Mouse (Mus musculus): Measurements from ENCODE around the gene Gm8113.
"Not testable (repeated sequence)": the region's sequence is repeated elsewhere in the genome, so short reads cannot be mapped to it uniquely, and the experiment has no call there.

Gene Gm8113

DNA sequence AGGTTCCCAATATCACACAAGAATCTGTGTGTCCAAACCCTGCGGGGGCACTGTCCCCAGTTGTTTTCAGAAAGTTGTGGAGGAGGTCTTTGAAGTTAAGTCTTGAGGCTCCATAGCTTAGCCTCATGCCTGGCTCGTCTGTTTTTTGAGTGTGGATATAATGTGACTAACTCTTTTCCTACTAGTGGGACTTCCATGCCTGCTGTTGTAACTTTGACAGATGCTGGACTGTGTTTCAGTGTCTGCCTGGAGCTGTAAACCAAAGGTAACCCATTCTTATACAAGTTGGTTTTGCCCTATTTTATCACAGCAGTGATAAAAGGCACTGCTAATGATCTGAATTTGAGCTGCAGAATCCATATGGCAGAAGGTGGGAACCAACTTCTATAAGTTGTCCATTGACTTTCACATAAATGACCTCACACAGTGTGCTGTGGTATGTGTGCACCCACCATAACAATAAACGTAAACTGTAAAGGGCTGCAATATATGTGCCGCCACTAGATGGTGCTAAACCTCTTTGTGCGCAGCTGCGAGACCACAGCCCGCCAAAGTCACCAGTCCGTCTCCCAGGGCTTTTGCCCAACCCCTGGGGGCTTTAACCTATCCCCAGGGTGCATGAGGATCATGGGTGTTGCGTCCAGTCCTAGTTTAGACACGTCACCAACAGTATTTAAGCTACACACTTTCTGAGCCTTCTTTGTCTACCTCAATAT is at the start of gene Gm8113:
Gene Gm8113, plus strand, starts transcription at position 703 of the 716 bp plus-strand sequence.
- not testable (repeated sequence) for DNase-seq (ENCODE audit: low read depth)

DNA sequence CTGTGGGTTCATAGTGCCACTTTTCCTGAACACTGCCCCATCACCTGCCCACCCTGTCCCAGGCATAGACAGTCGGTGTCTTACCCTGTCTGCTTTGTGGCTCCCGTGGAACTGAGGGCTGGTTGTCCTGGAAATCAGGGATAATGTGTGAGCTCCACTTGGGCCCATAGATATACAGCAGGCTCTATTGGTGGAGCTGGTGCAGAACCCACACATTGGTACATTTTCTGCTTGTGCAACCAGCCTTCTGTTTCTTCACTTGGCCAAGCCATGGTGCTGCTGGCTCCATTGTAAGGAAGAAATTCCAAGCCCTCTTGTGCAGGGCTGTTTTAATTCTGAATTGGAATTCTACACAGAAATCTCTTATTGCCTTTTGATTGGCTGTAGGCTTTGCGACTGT is 49.8 kb upstream of the Gm8113 start, which contains the start of gene Ear1:
Gene Ear1, minus strand, starts transcription at position 101 of the 400 bp plus-strand sequence.
- not testable (repeated sequence) for DNase-seq (ENCODE audit: low read depth)

DNA sequence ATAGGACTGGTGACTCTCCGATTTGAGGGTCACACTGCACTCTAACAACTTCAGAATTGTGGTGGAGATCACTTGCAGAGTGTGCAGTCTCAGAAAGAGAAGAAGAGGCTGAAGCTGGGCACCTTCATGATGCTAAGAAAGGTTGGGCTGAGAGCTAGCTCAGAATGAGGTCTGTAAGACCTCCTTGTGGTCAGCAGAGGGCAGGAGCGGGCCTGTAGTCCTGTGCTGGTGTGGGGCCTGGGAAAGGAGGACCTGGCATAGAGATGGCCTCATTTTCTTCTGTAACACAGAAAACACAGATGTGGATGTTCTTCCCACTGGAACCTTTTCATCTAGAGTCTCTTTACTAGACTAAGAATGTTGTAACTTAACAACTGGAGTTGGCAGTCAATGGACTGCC is 47.4 kb upstream of the Gm8113 start:
- not testable (repeated sequence) for DNase-seq (ENCODE audit: low read depth)

DNA sequence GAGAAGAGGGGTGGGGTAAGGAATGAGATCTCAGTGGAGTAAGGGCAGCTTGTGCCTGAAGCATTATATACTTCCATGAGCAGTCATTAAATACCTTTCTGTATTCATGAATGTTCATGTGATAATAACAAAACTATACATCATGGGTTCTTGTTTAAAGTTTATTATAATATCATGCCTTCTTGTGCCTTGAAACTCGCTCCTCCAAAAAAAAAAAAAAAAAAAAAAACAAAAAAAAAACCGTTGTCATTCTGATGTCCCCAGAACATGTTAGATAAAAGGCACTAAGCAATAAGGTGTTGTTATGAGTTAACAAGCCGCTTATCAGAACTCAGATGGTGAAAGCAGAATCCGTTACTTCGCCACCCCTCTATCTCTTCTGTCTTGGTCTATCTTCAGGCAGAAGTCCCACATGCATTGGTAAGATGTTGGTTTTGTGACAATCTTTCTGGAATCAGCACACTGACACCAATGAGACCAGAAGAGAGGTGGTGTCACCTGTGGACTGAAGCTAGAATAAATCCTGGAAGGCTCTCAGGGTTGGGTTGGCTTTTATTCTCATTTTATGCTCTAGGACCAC is 45.1 kb upstream of the Gm8113 start:
- DNase-seq (ENCODE audit: low read depth), result not testable (repeated sequence)

DNA sequence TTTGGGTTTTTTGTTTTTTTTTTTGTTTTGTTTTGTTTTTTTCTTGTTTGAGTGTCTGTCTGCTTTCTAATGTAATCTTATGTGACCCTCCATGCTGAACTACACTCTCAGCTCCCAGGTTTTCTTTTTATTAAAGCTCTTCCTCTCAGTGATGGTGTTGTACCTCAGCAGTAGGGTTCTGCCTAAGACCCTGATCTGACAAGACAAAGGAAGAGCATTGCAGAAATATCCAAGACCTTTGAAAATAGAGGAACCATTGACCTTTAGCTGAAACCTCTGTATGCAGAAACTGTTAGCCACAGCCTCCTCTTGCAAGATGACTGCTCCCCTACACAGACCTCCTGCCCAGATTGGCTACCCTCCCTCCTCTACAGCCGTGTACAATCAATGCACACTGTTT is 39.0 kb upstream of the Gm8113 start:
- not testable (repeated sequence) for DNase-seq (ENCODE audit: low read depth)

DNA sequence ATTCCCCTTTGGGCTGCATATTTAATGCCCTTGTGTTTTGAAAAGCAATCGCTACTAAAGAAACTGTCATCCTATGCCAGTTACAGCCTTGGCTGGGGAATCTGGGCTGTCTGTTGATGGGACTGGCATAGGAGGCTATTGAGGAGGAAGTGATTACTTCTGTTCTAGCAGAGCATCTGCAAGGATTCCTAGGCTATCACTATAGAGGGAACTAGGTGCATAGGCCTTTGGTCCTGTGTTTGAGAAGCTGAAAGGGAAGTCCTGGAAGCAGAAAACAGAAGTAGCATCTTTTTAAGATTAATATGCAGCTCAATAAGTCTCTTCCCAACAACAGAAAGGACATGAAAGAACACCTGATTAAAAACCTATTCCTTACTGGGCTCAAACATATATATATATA is 33.9 kb upstream of the Gm8113 start:
- not testable (repeated sequence) for DNase-seq (ENCODE audit: low read depth)

DNA sequence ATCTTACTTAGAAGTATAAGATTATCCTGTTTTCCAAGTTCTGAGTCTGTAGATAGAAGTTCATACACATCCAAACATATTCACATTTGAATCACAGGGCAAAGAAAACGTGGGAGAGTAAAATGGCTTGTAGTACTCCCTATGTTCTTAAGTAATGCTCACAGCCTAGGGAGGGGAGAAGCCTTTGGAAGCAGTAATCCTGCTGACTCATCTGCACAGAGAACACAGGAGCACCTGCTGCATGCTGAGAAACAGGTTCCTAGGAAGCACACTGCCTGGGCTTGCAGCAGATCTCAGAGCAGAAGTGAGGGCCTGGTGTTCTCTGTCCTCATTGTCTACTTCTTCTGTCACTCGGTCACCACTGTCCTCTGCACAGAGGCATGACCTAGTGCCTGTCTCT is 29.8 kb upstream of the Gm8113 start:
- DNase-seq (ENCODE audit: low read depth), result not testable (repeated sequence)

DNA sequence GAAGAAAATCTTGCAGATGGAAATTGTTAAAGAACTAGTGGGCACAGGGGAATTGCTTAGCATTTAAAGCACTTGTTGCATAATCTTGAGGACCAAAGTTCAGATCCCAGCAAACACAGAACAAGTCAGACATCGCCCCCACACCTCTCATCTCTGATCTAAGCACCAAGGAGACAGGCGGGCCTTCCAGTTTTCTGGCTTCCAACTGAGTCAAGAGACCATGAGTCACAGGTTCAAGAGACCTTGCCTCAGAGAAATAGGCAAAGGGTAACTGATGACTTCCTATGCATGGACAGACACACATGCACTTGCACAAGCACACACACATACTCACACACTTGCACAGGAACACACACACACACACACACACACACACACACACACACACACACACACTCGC is 26.6 kb upstream of the Gm8113 start:
- not testable (repeated sequence) for DNase-seq (ENCODE audit: low read depth)

DNA sequence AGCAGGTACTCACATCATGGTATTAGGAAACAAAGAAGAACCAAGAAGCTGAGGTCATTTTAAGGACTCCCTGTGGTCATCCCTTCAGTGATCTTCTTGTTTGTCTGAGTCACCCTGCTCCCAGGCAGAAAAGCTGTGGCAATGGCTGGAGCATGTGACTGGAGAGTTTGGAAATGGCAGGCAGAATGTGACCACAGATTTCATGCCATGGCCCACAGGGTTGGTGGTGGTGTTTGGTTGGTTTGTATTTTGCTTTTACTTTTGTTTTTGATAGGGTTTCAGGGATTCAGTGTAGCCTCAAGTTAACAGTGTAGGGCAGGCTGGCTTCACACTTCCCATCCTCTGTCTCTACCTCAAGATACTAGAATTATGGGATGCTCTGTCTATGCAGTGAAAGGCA is 7.0 kb upstream of the Gm8113 start:
- DNase-seq (ENCODE audit: low read depth), result not testable (repeated sequence)

DNA sequence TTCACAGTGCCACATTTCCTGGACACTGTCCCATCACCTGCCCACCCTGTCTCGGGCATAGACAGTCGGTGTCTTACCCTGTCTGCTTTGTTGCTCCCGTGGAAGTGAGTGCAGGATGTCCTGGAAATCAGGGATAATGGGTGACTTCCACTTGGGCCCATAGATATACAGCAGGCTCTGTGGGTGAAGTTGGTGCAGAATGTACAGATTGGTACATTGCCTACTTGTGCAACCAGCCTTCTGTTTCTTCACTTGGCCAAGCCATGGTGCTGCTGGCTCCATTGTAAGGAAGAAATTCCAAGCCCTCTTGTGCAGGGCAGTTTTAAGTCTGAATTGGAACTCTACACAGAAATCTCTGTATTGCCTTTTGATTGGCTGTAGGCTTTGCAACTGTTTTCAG is 1.7 kb upstream of the Gm8113 start, which contains the start of gene Ear10:
Gene Ear10, minus strand, starts transcription at position 101 of the 400 bp plus-strand sequence.
- not testable (repeated sequence) for DNase-seq (ENCODE audit: low read depth)

DNA sequence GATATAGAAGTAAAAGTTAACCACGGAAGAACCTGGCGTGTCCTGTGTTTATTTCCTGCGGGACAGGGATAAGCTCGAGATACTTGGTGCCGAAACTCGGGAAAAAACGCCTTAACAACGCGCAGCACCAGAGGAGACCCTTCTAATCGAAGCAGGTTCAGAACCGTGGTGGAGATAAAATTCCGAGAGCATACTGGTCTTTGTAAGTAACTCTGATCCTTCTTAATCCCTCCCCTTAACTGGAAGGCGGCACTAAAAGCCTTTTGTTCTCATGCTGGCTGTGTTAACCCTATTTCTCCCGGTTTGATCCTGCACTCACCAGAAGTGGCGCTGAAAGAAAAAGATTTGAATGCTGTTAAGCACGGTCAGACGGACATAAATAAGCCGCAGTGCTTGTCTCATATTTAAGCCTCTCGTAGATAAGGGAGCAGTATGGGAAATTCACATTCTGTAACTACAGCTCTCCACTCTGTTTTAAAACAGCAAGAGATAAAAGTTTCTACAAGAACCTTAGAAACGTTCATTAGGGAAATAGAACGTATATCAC is 287 bp downstream of the Gm8113 start:
- not testable (repeated sequence) for DNase-seq (ENCODE audit: low read depth)

DNA sequence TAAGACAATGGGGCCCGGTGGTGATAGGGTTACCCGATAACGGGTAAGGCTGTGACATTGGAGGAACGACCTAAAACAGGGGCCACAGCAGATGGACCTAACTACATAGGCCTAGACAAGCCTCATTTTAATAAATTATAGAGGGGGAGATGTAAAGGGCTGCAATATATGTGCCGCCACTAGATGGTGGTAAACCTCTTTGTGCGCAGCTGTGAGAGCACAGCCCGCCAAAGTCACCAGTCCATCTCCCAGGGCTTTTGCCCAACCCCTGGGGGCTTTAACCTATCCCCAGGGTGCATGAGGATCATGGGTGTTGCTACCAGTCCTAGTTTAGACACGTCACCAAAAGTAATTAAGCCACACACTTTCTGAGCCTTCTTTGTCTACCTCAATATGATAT is 7.8 kb downstream of the Gm8113 start:
- not testable (repeated sequence) for DNase-seq (ENCODE audit: low read depth)

DNA sequence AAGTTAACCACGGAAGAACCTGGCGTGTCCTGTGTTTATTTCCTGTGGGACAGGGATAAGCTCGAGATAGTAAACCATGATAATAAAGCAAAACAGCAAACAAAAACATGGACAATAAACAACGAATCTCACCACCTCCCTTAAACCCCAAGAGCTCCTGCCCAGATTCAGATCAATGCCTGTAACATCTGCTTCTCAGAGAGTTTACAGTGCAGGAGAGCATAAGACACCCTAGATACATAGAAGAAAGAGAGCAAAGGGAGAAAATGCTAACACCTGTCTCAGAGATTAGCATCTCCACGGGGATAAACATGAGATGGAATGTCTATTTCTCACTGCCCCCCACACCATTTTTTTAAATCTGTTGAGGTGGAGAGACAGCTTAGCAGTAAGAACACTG is 8.2 kb downstream of the Gm8113 start:
- not testable (repeated sequence) for DNase-seq (ENCODE audit: low read depth)

DNA sequence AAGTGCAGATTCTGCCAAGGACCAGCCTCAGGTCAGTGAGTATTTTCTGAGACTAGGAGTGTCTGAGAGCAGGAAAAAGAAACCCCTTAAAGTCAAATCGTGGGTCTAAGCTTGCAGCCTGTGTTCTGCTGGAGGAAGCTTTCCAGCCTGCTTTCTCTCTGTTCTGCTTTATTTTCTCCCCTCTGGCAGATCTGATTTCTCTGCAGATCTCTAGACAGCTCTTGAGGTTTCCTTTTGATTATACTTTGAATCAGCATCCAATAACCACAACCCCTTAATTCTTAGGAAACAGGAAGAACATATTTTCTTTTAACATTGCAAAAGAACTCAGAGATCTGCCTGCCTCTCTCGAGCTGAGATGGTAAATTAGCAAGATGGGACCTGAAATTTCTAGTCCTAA is 28.2 kb downstream of the Gm8113 start:
- not testable (repeated sequence) for DNase-seq (ENCODE audit: low read depth)

DNA sequence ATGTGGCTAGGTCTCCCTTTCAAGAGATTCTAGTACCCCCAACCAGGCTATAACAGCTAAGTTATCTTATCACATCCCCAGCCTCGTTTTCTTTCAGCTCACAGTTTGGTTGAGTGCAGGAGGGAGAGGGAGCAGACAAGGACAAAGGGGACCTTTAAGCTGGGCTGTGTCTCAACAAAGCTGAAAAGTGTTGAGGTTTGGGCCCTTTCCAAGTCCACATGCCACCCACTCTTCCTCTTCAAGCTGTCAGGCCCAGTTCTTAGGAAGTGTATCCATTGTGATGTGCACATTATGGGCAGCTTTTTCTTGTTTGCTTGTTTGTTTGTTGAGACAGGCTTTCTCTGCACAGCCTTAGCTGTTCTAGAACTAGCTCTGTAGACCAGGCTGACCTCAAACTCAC is 29.9 kb downstream of the Gm8113 start:
- DNase-seq (ENCODE audit: low read depth), result not testable (repeated sequence)

DNA sequence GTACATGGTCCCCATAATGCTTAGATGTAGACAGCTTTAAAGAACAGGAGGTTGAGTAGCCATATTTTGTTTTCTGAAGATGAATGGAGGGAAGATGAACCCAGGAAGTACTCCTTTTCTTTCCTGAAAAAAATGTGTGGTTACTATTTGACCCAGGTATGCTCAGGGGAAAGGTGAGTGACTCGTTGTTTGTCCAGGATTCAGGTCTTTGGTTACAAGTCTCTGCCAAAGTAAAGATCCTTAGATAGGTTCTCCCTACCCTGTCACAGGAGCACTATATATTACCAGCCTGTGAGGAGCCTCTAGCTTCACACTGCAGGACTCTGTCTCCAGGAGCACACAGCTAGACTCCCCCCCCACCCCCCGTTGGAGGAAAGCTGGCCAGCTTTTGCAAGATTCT is 31.6 kb downstream of the Gm8113 start, which contains the start of gene Ang5:
Gene Ang5, plus strand, starts transcription at position 301 of the 400 bp plus-strand sequence.
- not testable (repeated sequence) for DNase-seq (ENCODE audit: low read depth)

Measured in c-Kit-positive CD71-positive TER-119-negative erythroid progenitor cells, embryonic 14.5 days (primary cell).